Mouse (Mus musculus) forebrain, embryonic 10.5 days (tissue): ENCODE results near the gene Ttc27. TPM values are rescaled to one million over a fixed set of nuclear protein-coding genes. Genes with fewer than 3 reads are reported as not detected.

Source experiments
- DNase-seq: peaks from one replicate; pipeline ENCODE4 v3.0.0-alpha.2; 2017; ENCODE audit warnings: low spot score; ENCODE audit errors: extremely low spot score
- H3K27ac ChIP-seq: fragments of 300-500 bp; sonication (generic); 2 replicates; pipeline ENCODE4 v1.5.1; 2016; ENCODE audit warnings: mild to moderate bottlenecking
- H3K27me3 ChIP-seq: fragments of 300-500 bp; sonication (generic); 2 replicates; pipeline ENCODE4 v1.6.1; 2016; ENCODE audit warnings: mild to moderate bottlenecking; ENCODE audit not compliant: poor library complexity, severe bottlenecking
- H3K36me3 ChIP-seq: fragments of 300-500 bp; sonication (generic); replicated peaks from 2 replicates; pipeline ENCODE4 v1.6.1; 2016; ENCODE audit warnings: mild to moderate bottlenecking, moderate library complexity
- H3K4me1 ChIP-seq: fragments of 300-500 bp; sonication (generic); 2 replicates; pipeline ENCODE4 v1.6.1; 2016
- H3K4me3 ChIP-seq: fragments of 300-500 bp; sonication (generic); 2 replicates; pipeline ENCODE4 v1.5.1; 2016; ENCODE audit warnings: mild to moderate bottlenecking, moderate library complexity
- H3K9me3 ChIP-seq: fragments of 300-500 bp; sonication (generic); 2 replicates; pipeline ENCODE4 v1.6.1; 2016; ENCODE audit warnings: mild to moderate bottlenecking, moderate library complexity
- WGBS: fragments of 180-500 bp; shearing (Covaris S2); methylation state at CpG from one replicate; pipeline ENCODE4 v1.1.7; 2016; 5-methylcytosine and 5-hydroxymethylcytosine counted together
- polyA plus RNA-seq: library from polyadenylated mRNA; unstranded; fragments of >200 nt; fragmentation: Nextera tagmentation; extraction: Ambion mirVana; gene quantifications from 2 replicates; pipeline ENCODE4 v1.2.1, GENCODE M21; 2016

Gene Ttc27
- polyA plus RNA-seq, 1 experiment from 2014 or later = 30.5 TPM

DNA sequence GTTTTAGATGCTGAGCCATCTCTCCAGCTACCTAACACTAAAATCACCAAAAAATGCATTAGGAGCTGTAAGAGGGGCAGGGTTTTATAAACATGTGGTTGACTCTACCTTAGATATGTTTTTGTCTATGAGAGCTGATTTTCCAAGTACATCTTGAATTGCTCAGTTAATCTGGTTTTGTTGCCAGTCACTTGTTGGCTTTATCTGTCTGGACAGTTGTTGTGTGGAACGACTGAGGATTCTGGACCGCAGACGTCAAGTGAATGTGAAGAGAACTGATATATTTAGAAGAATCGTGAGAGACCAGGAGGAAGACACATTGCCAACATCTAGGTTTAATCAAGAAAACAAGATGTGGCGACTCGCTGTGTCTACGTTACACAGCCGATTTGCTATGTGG, 5.9 kb upstream of the Ttc27 start:
- Histone ChIP-seq H3K27me3 (no peaks in the 10 kb centered on the region), H3K9me3 (no peaks in the 10 kb centered on the region), H3K4me1 (no peaks in the 10 kb centered on the region), H3K27ac (no peak overlapping the region), H3K36me3 (no peaks in the 10 kb centered on the region), H3K4me3 (no peak overlapping the region)
- 93% methylated on average over 8 of the region's 8 CpGs for WGBS
- no peak for DNase-seq

DNA sequence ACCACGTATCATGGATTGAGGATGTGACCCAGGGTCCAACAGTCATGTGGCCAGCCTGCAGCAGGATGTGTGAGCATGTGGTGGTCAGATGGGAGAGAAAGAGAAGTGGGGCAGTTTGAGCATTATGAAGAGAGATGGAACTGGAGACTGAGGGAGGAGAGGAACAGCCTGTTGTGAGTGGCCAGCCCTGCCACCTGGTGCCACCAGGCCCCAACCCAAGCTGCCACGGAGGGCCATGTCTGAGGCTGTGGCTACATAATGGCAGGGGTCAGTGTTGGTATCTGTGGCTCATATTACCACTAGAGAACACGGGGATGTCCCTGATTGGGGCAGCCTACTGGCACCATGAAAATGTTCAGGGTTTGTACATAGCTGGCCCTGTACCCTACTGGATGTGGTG, 2.4 kb upstream of the Ttc27 start:
- Histone ChIP-seq H3K27me3 (no peaks in the 10 kb centered on the region), H3K9me3 (no peaks in the 10 kb centered on the region), H3K4me3 (no peak overlapping the region), H3K4me1 (peaks cover 15% of the 10 kb centered on the region), H3K27ac (no peak overlapping the region), H3K36me3 (no peaks in the 10 kb centered on the region)
- DNase-seq = no peak
- 68% methylated on average over 3 of the region's 3 CpGs for WGBS

DNA sequence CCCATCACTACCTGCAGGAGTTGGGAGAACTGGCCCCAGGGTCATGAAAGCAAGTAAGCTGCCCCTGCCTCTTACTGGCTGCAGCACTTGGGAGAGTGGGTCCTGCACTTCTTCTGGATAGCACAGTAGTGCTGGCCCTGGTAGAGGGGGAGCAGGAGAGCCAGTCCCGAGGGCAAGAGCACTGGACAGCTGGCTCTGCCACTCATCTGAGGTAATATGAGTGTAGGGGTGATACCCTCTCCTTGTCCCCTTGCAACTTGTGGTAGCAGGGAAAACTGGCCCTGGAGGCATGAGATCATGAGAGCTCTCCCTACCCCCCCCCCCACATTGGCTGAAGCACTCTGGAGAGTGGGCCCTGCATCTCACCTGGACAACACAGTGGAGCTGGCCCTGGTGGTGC, 1.8 kb upstream of the Ttc27 start:
- Histone ChIP-seq H3K4me3 (no peak overlapping the region), H3K4me1 (peaks cover 15% of the 10 kb centered on the region), H3K27me3 (no peaks in the 10 kb centered on the region), H3K36me3 (no peaks in the 10 kb centered on the region), H3K9me3 (no peaks in the 10 kb centered on the region), H3K27ac (no peak overlapping the region)
- no peak for DNase-seq
- WGBS = 63% methylated on average over 1 of the region's 1 CpGs

DNA sequence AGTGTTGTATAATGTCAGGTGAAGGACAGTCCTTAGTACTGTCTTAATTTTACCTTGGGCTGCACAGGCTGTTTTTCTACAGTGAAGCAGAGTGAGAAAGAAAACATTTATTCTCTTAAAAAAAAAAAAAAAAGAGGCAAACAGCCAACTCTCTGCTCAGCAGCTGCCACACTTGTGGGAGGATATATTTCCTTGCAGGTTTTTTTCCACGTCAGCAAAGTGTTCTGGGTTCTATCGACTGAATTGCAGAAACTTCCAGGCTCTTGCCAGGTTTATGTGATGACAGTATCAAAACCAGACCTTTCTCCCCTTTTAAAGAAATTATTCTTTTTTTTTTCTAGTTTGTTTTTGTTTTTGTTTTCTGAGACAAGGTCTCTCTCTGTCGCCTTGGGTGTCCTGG, 889 bp upstream of the Ttc27 start:
- WGBS = 73% methylated on average over 3 of the region's 3 CpGs
- H3K4me1 ChIP-seq = peaks cover 15% of the 10 kb centered on the region
- H3K9me3 ChIP-seq = no peaks in the 10 kb centered on the region
- peak overlapping the region; percentile 93 for H3K4me3 ChIP-seq
- no peaks in the 10 kb centered on the region for H3K27me3 ChIP-seq
- no peak for DNase-seq
- no peak overlapping the region for H3K27ac ChIP-seq
- peaks cover 3% of the 10 kb centered on the region for H3K36me3 ChIP-seq

DNA sequence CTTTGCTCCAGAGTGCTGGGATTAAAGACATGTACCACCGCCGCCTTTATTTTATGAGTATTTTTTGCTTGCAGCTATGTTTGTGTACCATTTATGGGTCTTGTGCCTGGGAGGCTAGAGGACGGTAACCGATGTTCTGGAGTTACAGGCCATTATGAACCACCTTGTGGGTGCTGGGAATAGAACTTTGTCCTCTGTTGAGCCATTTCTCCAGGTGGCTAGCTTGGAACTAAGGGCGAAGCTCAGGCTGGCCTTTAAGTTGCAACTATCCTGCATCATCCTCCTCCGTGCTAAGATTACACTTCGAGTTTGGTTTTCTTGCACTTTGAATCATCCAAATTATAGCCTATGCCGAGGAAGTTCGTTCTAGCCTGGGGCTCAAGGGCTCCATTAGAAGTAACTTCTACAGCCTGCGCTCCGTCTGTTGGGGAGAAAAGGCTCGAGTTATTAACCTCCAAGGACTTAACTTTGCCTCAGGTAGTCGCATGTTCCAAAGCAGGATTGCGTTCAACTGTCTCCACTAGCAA, 378 bp upstream of the Ttc27 start:
- H3K9me3 ChIP-seq = no peaks in the 10 kb centered on the region
- no peaks in the 10 kb centered on the region for H3K27me3 ChIP-seq
- peak overlapping the region; percentile 74 for H3K27ac ChIP-seq
- DNase-seq = no peak
- H3K4me1 ChIP-seq = peaks cover 15% of the 10 kb centered on the region
- peak overlapping the region; percentile 93 for H3K4me3 ChIP-seq
- WGBS = 12% methylated on average over 14 of the region's 14 CpGs
- H3K36me3 ChIP-seq = peaks cover 9% of the 10 kb centered on the region

DNA sequence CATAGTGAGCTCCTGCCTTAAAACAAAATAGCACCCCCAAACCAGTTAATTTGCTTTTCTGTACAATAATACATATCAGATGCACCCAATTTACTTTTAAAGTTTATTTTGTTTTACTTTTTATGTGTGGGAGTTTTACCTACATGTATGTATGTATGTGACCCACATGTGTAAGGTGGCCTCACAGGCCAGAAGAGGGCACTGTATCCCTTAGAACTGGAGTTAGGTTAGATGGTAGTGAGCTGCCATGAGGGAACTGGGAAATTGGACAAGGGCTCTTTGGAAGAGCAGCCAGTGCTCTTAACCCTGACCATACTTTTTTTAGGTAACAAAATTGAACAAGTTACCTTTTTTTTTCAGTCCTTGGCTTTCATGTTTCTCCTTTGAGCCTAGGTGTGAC, 15.3 kb downstream of the Ttc27 start:
- Histone ChIP-seq H3K27me3 (no peaks in the 10 kb centered on the region), H3K9me3 (no peaks in the 10 kb centered on the region)
- no peak for DNase-seq

DNA sequence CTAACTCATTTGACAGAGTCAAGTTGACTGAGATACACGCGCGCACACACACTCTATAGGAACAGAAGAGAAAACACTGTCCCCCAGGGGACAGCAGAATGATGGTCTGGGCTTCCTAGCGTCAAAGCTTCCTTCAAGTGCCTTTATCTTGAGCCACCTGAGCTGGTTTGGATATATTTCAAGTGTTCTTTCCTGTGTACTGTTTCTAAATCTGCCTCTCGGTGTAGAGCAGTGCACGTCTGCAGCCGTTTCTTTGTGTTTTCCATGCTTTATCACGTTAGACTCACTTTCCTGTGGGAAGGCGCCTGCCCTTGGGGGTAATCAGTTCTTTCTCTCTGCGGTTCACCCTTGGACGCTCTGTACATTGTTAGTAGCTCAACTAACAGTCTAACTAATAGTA, 17.9 kb downstream of the Ttc27 start:
- H3K36me3 ChIP-seq = peaks cover 16% of the 10 kb centered on the region
- H3K27me3 ChIP-seq = no peaks in the 10 kb centered on the region
- H3K4me3 ChIP-seq = no peak overlapping the region
- no peak overlapping the region for H3K27ac ChIP-seq
- DNase-seq = no peak
- WGBS = 93% methylated on average over 11 of the region's 11 CpGs
- no peaks in the 10 kb centered on the region for H3K4me1 ChIP-seq
- no peaks in the 10 kb centered on the region for H3K9me3 ChIP-seq

More for the DNA sequence above, 15.3 kb downstream of the Ttc27 start:
- Histone ChIP-seq H3K4me1 (no peaks in the 10 kb centered on the region), H3K36me3 (peaks cover 14% of the 10 kb centered on the region), H3K4me3 (no peak overlapping the region), H3K27ac (no peak overlapping the region)

DNA sequence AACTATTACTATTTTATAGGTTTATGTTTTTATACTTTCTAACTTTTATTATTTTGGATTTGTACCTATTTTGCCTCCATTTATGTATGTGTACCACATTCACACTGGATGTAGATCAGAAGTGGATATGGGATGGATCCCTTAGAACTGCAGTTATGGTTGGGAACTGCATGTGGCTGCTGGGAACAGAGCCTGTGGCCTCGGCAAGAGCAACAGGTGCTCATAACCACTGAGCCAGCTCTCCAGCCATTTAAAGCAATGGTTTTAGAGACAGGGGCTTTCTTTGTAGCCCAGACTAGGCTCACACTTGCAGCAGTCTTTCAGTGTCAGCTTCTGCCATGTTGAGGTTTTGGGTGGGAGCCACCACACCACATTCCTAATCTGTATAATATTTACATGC, 32.1 kb downstream of the Ttc27 start:
- Histone ChIP-seq H3K9me3 (no peaks in the 10 kb centered on the region), H3K27ac (no peak overlapping the region), H3K36me3 (peaks cover 16% of the 10 kb centered on the region), H3K4me1 (no peaks in the 10 kb centered on the region), H3K27me3 (no peaks in the 10 kb centered on the region), H3K4me3 (no peak overlapping the region)
- WGBS = 84% methylated on average over 1 of the region's 1 CpGs
- DNase-seq = no peak

DNA sequence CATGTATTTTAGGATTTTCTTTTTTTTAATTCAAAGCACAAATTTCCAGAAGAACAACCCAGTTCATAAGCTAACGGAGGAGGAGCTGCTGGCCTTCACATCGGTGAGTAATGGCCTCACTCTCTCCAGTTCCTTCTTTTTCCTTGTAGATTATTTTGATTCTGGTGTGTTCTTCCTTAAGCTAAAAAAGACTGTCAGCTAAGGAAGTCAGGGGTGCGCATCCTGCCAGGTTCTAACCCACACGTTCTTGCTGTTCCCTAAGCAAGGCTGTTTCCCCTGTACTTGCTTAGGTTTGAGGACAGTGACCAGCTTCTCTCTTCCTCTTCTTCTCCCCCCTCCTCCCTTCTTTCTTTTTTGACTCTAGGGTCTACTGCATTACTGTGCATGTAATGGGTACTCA, 33.5 kb downstream of the Ttc27 start:
- no peaks in the 10 kb centered on the region for H3K27me3 ChIP-seq
- 92% methylated on average over 4 of the region's 4 CpGs for WGBS
- no peak for DNase-seq
- H3K4me3 ChIP-seq = no peak overlapping the region
- H3K9me3 ChIP-seq = no peaks in the 10 kb centered on the region
- no peak overlapping the region for H3K27ac ChIP-seq
- no peaks in the 10 kb centered on the region for H3K4me1 ChIP-seq
- H3K36me3 ChIP-seq = peaks cover 19% of the 10 kb centered on the region

DNA sequence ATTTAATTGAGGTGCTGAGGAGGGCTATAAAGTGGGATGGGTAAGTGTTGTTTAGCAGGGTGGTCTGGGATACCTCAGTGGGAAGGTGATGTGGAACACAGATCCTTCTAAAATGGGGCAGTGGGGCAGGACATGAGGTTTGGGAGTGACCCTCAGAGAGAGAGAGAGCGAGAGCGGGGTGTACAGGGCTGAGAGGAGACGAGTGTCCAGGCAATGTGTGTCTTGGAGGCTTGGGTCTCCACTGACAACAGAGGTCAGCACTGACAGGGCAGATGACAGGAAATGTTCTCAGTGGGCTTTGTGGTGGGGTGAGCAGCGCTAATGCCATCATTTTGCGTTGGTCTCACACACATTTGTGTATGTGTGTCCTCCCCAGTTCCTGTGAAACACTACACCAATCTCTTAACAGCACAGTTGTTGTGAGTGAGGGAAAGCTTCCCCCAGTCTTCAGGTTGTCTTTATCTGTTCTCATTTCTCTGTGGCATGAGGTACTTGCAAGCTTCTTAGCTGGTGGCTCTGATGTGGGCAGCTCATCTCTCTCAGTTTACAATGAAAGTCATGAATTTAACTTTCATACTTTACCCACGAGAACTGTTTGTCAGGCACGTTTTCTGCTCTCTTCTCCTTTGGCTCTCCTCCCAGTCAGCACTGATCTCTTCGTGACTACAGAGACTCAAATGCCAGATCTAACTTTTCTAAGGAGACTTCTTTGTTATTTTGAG, 35.5 kb downstream of the Ttc27 start:
- Histone ChIP-seq H3K27me3 (no peaks in the 10 kb centered on the region), H3K4me1 (no peaks in the 10 kb centered on the region), H3K4me3 (no peak overlapping the region), H3K36me3 (peaks cover 13% of the 10 kb centered on the region), H3K27ac (no peak overlapping the region), H3K9me3 (no peaks in the 10 kb centered on the region)
- WGBS = 89% methylated on average over 8 of the region's 8 CpGs
- no peak for DNase-seq

DNA sequence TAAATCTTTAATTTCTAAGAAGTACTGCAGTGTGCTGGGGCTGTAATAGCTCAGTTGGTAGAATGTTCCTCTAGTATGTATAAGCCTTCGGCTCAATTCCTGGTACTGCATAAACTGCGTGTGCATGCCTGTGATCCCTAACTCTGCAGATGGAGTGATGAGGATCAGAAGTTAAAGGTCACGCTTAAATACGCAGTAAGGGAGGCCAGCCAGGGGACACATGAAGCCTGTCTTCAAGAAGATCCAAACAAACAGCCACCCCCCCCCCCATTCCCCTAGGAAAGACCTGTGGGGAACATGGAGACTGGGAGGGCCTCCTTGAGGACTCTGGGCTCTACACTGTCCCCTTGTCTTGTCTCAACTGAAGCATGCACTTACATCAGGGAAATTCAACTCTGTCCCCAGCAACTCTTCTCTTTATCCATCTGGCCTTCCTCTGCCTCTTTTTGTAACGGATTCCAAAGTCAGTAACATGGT, 36.1 kb downstream of the Ttc27 start:
- no peaks in the 10 kb centered on the region for H3K4me1 ChIP-seq
- no peak overlapping the region for H3K27ac ChIP-seq
- no peaks in the 10 kb centered on the region for H3K9me3 ChIP-seq
- H3K27me3 ChIP-seq = no peaks in the 10 kb centered on the region
- no peak overlapping the region for H3K4me3 ChIP-seq
- H3K36me3 ChIP-seq = peaks cover 15% of the 10 kb centered on the region
- 89% methylated on average over 5 of the region's 5 CpGs for WGBS
- no peak for DNase-seq

DNA sequence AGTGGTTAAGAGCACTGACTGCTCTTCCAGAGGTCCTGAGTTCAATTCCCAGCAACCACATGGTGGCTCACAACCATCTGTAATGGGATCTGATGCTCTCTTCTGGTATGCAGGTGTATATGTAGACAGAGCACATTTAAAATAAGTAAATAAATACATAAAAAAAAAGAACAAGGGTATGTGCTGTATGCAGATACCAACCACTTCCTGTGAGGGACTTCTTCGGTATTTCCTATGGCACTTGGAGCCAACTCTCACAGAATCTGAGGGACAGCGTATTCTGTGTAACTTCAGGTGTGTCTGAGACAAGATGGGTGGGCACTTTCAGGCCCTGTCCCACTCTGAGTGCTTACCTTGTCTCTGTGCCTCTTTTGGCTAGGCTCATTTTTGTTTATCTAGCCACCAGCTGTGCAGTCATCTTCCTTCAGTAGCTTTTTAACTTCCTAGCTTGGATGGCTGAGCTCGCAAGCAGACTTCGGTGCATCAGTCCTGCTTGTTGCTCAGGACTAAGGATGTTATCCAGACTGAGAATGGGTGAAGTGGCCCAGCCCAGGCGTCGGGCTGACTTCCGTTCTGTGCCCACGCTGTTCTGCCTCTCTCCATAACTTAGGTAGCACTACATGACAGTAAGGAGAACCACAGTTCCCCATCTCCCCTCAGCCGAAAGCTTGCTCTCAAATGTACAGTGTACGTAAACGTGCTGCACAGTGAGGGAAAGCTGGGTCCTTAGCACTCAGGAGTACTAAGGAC, 37.0 kb downstream of the Ttc27 start:
- Histone ChIP-seq H3K27me3 (no peaks in the 10 kb centered on the region), H3K27ac (no peak overlapping the region), H3K4me3 (no peak overlapping the region), H3K9me3 (no peaks in the 10 kb centered on the region), H3K36me3 (peaks cover 17% of the 10 kb centered on the region), H3K4me1 (no peaks in the 10 kb centered on the region)
- WGBS = 93% methylated on average over 11 of the region's 11 CpGs
- no peak for DNase-seq

DNA sequence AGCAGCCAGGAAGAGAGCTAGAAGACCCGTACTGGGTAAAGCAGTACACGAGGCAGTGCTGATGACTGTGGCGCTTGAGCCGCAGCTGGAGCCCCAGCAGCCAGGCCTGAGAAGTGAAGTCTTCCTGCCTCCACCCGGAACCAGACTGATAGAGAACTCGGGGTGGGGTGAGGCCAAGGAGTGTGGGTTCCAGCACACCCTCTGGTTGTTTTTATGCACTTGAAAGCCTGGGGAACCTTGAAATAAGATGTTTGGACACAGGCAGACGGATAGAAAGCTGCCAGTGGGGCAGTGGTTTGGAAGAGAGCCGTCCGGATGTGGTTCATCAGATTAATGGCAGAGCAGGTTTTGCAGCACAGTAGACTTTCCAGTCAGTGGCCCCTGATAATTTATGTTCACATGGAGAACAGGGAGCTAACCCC, 51.9 kb downstream of the Ttc27 start:
- Histone ChIP-seq H3K27ac (no peak overlapping the region), H3K9me3 (no peaks in the 10 kb centered on the region), H3K27me3 (no peaks in the 10 kb centered on the region), H3K4me3 (no peak overlapping the region), H3K4me1 (peaks cover 18% of the 10 kb centered on the region), H3K36me3 (peaks cover 8% of the 10 kb centered on the region)
- no peak for DNase-seq
- WGBS = 87% methylated on average over 9 of the region's 9 CpGs
